Mouse (Mus musculus): ENCODE measurements at regions not wholly inside any gene's neighbourhood (a gene's known extent, or its start where the extent isn't known, plus 50 kb on each side); places are given as distances from the start of the nearest gene placed in this dataset.
A peak's percentile ranks its signal among the peaks of the same experiment; 100 is the strongest.

- H3K4me1 ChIP-seq (ENCODE audit: control insufficient read depth, insufficient read depth, low read length), result no peaks in the 10 kb centered on the region
- TF ChIP-seq CTCF (IDR thresholded peaks at IDR 0.05; ENCODE audit: extremely low read depth, insufficient read depth, low read length) (no peak), POLR2A (IDR thresholded peaks at IDR 0.05; ENCODE audit: extremely low read depth, insufficient read depth, low read length) (no peak)
Observed at GRCm38 (mm10) chr19:36178828-36179251, 58.9 kb upstream of the Ankrd1 start.

GRCm38 (mm10) chr19:36180329-36180728 lies 60.4 kb upstream of the Ankrd1 start:
- Histone ChIP-seq H3K4me1 (ENCODE audit: control insufficient read depth, insufficient read depth, low read length) (no peaks in the 10 kb centered on the region), H3K4me3 (ENCODE audit: insufficient read depth, low read length) (no peak overlapping the region), H3K27ac (ENCODE audit: insufficient read depth, low read length) (no peak overlapping the region)
- no peak for TF ChIP-seq CTCF (IDR thresholded peaks at IDR 0.05; ENCODE audit: extremely low read depth, insufficient read depth, low read length)
- TF ChIP-seq POLR2A (IDR thresholded peaks at IDR 0.05; ENCODE audit: extremely low read depth, insufficient read depth, low read length), result no peak

More at GRCm38 (mm10) chr19:36178828-36179251, 58.9 kb upstream of the Ankrd1 start:
- Histone ChIP-seq H3K27ac (ENCODE audit: insufficient read depth, low read length) (no peak overlapping the region), H3K4me3 (ENCODE audit: insufficient read depth, low read length) (no peak overlapping the region)

GRCm38 (mm10) chr19:36181535-36181934 lies 61.6 kb upstream of the Ankrd1 start:
- H3K27ac ChIP-seq (ENCODE audit: insufficient read depth, low read length), result no peak overlapping the region
- no peak for TF ChIP-seq POLR2A (IDR thresholded peaks at IDR 0.05; ENCODE audit: extremely low read depth, insufficient read depth, low read length)
- TF ChIP-seq CTCF (IDR thresholded peaks at IDR 0.05; ENCODE audit: extremely low read depth, insufficient read depth, low read length), result no peak
- H3K4me3 ChIP-seq (ENCODE audit: insufficient read depth, low read length), result no peak overlapping the region
- H3K4me1 ChIP-seq (ENCODE audit: control insufficient read depth, insufficient read depth, low read length), result no peaks in the 10 kb centered on the region

- TF ChIP-seq POLR2A (IDR thresholded peaks at IDR 0.05; ENCODE audit: extremely low read depth, insufficient read depth, low read length), result no peak
- TF ChIP-seq CTCF (IDR thresholded peaks at IDR 0.05; ENCODE audit: extremely low read depth, insufficient read depth, low read length), result peak; percentile 86
- H3K27ac ChIP-seq (ENCODE audit: insufficient read depth, low read length), result no peak overlapping the region
- H3K4me3 ChIP-seq (ENCODE audit: insufficient read depth, low read length), result no peak overlapping the region
- no peaks in the 10 kb centered on the region for H3K4me1 ChIP-seq (ENCODE audit: control insufficient read depth, insufficient read depth, low read length)
Observed at GRCm38 (mm10) chr19:36183127-36183526, 63.2 kb upstream of the Ankrd1 start.

GRCm38 (mm10) chr19:36189662-36190061 lies 69.8 kb upstream of the Ankrd1 start:
- H3K4me3 ChIP-seq (ENCODE audit: insufficient read depth, low read length), result no peak overlapping the region
- no peak for TF ChIP-seq POLR2A (IDR thresholded peaks at IDR 0.05; ENCODE audit: extremely low read depth, insufficient read depth, low read length)
- no peak for TF ChIP-seq CTCF (IDR thresholded peaks at IDR 0.05; ENCODE audit: extremely low read depth, insufficient read depth, low read length)
- no peaks in the 10 kb centered on the region for H3K4me1 ChIP-seq (ENCODE audit: control insufficient read depth, insufficient read depth, low read length)
- H3K27ac ChIP-seq (ENCODE audit: insufficient read depth, low read length), result no peak overlapping the region

GRCm38 (mm10) chr19:36191641-36192040 lies 71.7 kb upstream of the Ankrd1 start:
- no peaks in the 10 kb centered on the region for H3K4me1 ChIP-seq (ENCODE audit: control insufficient read depth, insufficient read depth, low read length)
- no peak overlapping the region for H3K4me3 ChIP-seq (ENCODE audit: insufficient read depth, low read length)
- no peak overlapping the region for H3K27ac ChIP-seq (ENCODE audit: insufficient read depth, low read length)
- no peak for TF ChIP-seq CTCF (IDR thresholded peaks at IDR 0.05; ENCODE audit: extremely low read depth, insufficient read depth, low read length)
- TF ChIP-seq POLR2A (IDR thresholded peaks at IDR 0.05; ENCODE audit: extremely low read depth, insufficient read depth, low read length), result no peak

GRCm38 (mm10) chr19:36204269-36204668 lies 84.4 kb upstream of the Ankrd1 start:
- H3K4me3 ChIP-seq (ENCODE audit: insufficient read depth, low read length), result no peak overlapping the region
- H3K4me1 ChIP-seq (ENCODE audit: control insufficient read depth, insufficient read depth, low read length), result 0 out of 2 replicates have a peak, but pooled peaks cover 1% of the 10 kb centered on the region
- TF ChIP-seq POLR2A (IDR thresholded peaks at IDR 0.05; ENCODE audit: extremely low read depth, insufficient read depth, low read length) (no peak), CTCF (IDR thresholded peaks at IDR 0.05; ENCODE audit: extremely low read depth, insufficient read depth, low read length) (no peak)
- no peak overlapping the region for H3K27ac ChIP-seq (ENCODE audit: insufficient read depth, low read length)

- TF ChIP-seq CTCF (IDR thresholded peaks at IDR 0.05; ENCODE audit: extremely low read depth, insufficient read depth, low read length) (no peak), POLR2A (IDR thresholded peaks at IDR 0.05; ENCODE audit: extremely low read depth, insufficient read depth, low read length) (no peak)
- H3K4me3 ChIP-seq (ENCODE audit: insufficient read depth, low read length), result no peak overlapping the region
- H3K27ac ChIP-seq (ENCODE audit: insufficient read depth, low read length), result no peak overlapping the region
- 0 out of 2 replicates have a peak, but pooled peaks cover 1% of the 10 kb centered on the region for H3K4me1 ChIP-seq (ENCODE audit: control insufficient read depth, insufficient read depth, low read length)
Observed at GRCm38 (mm10) chr19:36204965-36205718, 85.2 kb upstream of the Ankrd1 start.

GRCm38 (mm10) chr19:36207735-36208288 lies 87.9 kb upstream of the Ankrd1 start:
- TF ChIP-seq CTCF (IDR thresholded peaks at IDR 0.05; ENCODE audit: extremely low read depth, insufficient read depth, low read length) (no peak), POLR2A (IDR thresholded peaks at IDR 0.05; ENCODE audit: extremely low read depth, insufficient read depth, low read length) (no peak)
- H3K4me1 ChIP-seq (ENCODE audit: control insufficient read depth, insufficient read depth, low read length), result 0 out of 2 replicates have a peak, but pooled peaks cover 1% of the 10 kb centered on the region
- H3K27ac ChIP-seq (ENCODE audit: insufficient read depth, low read length), result no peak overlapping the region
- H3K4me3 ChIP-seq (ENCODE audit: insufficient read depth, low read length), result no peak overlapping the region

GRCm38 (mm10) chr19:36208419-36208818 lies 88.5 kb upstream of the Ankrd1 start:
- Histone ChIP-seq H3K27ac (ENCODE audit: insufficient read depth, low read length) (0 out of 2 replicates have a peak overlapping the region, but pooled peaks have one; percentile 42), H3K4me1 (ENCODE audit: control insufficient read depth, insufficient read depth, low read length) (0 out of 2 replicates have a peak, but pooled peaks cover 1% of the 10 kb centered on the region), H3K4me3 (ENCODE audit: insufficient read depth, low read length) (no peak overlapping the region)
- TF ChIP-seq POLR2A (IDR thresholded peaks at IDR 0.05; ENCODE audit: extremely low read depth, insufficient read depth, low read length), result no peak
- TF ChIP-seq CTCF (IDR thresholded peaks at IDR 0.05; ENCODE audit: extremely low read depth, insufficient read depth, low read length), result no peak
